Mouse (Mus musculus) left cerebral cortex, postnatal 25 days (tissue): Measurements from ENCODE around the gene Naa25. TPM values are rescaled to one million over a fixed set of nuclear protein-coding genes. Genes with fewer than 3 reads are reported as not detected.

ENCODE experiments used
- total RNA-seq, 2 experiments: library from RNA; stranded (reverse); gene quantifications; 2 replicates each; pipeline ENCODE4 v1.2.3; 2021

Naa25 gene
- total RNA-seq, 2 experiments from 2014 or later: 40.7 to 45.8 TPM

Other genes starting within 250 kb of the Naa25 start
- 10 to 100 TPM; 91.0 to 91.6 TPM for gene Ptpn11, start 206.5 kb upstream of the Naa25 start, total RNA-seq
- 100 to 1,000 TPM; 415 TPM for gene Rpl6, start 193.5 kb upstream of the Naa25 start, total RNA-seq
- gene Hectd4, start 177.7 kb upstream of the Naa25 start, total RNA-seq: 100 to 1,000 TPM; 183 to 193 TPM
- 10 to 100 TPM; 82.1 to 83.6 TPM for gene Trafd1, start 12.3 kb upstream of the Naa25 start, total RNA-seq
- gene Tmem116, start 54.0 kb downstream of the Naa25 start, total RNA-seq: 1 to 10 TPM; 8.2 to 9.1 TPM
- 100 to 1,000 TPM; 145 to 151 TPM for gene Erp29, start 54.6 kb downstream of the Naa25 start, total RNA-seq
- under 1 TPM in 1 of 2 experiments, not detected in 1; 0.11 TPM for gene Adam1b, start 105.5 kb downstream of the Naa25 start, total RNA-seq
- 10 to 100 TPM in 1 of 2 experiments, 1 to 10 TPM in 1; 9.0 to 11.6 TPM for gene Adam1a, start 147.5 kb downstream of the Naa25 start, total RNA-seq
- gene Gm42878, start 147.5 kb downstream of the Naa25 start, total RNA-seq: not detected
- gene Mapkapk5, start 148.0 kb downstream of the Naa25 start, total RNA-seq: 10 to 100 TPM; 66.7 TPM
- 100 to 1,000 TPM in 1 of 2 experiments, 10 to 100 TPM in 1; 99.7 to 104 TPM for gene Aldh2, start 195.9 kb downstream of the Naa25 start, total RNA-seq
- gene Acad12, start 221.0 kb downstream of the Naa25 start, total RNA-seq: 1 to 10 TPM; 4.9 to 7.9 TPM